Mouse (Mus musculus) brain, embryonic 14.5 days (tissue): ENCODE data around the gene Cltrn. TPM values are rescaled to one million over a fixed set of nuclear protein-coding genes. Genes with fewer than 3 reads are reported as not detected.

Experiments
- DNase-seq: peaks from one replicate; pipeline ENCODE4 v3.0.0-alpha.2; 2011; ENCODE audit warnings: low read depth
- CTCF ChIP-seq: fragments of 200-500 bp; IDR thresholded peaks from 2 replicates; pipeline ENCODE4 v1.5.1; 2012; ENCODE audit warnings: inconsistent platforms, mild to moderate bottlenecking, moderate library complexity, borderline replicate concordance; ENCODE audit not compliant: insufficient read depth, insufficient read length; ENCODE audit errors: extremely low read depth
- POLR2A ChIP-seq: fragments of 200-500 bp; IDR thresholded peaks from 2 replicates; pipeline ENCODE4 v1.6.1; 2012; ENCODE audit warnings: mild to moderate bottlenecking, inconsistent platforms, borderline replicate concordance; ENCODE audit not compliant: poor library complexity, insufficient read depth, insufficient read length, severe bottlenecking; ENCODE audit errors: extremely low read depth
- polyA plus RNA-seq: library from polyadenylated mRNA; depleted of rRNA; stranded (reverse); fragments of >200 nt; gene quantifications from 2 replicates; pipeline ENCODE4 v1.2.3, GENCODE M21; 2012

Cltrn gene
- polyA plus RNA-seq, 1 experiment, result 0.05 TPM

DNA sequence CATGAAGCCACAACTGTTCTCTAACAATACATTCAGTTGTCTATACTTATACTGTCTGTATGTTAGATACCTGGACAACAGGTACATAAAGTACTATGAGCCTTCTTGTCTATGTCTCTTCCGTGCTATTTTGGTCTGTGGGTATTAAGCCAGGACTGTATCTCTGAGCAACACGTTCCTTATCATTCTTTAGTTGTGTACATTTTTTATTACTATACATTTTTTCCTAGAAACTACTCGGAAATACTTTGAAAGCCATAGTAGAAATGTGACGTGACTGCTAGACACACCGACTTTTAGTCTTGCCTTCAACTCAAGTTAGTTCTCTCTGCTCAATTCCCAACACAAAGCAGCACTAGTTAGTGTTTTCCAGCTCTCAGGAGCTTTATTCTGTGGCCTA is 4.8 kb downstream of the Cltrn start:
- TF ChIP-seq CTCF (no peak), POLR2A (no peak)
- DNase-seq, result no peak

DNA sequence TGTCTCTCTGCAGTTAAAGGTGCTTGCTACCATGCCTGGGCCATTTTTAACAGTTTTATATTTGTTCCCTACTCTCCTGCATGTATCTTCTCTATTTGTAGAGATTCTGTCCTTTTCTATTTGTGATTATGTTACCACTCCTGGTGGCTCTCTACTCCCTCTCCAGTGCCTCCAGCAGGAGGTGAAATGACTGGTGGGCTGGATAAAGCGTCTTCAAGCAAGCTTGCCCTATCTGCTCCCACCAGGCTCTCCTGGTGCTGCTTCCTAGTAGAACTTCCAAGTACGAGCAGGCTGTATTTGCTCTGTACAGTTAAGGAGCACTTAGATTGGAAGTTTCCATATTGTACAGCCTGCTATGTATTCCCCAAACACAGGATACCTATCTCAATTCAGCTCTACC is 7.2 kb downstream of the Cltrn start:
- DNase-seq, result no peak
- TF ChIP-seq CTCF (no peak), POLR2A (no peak)

DNA sequence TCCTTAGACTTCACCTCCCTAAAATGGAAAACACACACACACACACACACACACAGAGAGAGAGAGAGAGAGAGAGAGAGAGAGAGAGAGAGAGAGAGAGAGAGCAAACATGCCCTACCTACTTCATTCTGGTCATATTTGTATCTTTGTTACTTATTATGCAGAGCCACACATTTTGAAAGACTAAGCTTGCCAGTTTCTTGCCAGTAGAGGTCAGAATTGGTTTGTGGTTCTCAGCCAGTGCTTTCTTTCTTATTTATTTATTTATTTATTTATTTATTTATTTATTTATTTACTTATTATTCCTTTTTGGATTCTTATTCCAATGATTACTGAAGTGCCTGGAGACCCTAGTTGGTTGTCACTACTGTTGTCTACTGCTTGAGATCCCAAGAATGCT is 12.9 kb downstream of the Cltrn start:
- TF ChIP-seq POLR2A, result no peak
- TF ChIP-seq CTCF, result no peak
- peak; percentile 12 for DNase-seq

DNA sequence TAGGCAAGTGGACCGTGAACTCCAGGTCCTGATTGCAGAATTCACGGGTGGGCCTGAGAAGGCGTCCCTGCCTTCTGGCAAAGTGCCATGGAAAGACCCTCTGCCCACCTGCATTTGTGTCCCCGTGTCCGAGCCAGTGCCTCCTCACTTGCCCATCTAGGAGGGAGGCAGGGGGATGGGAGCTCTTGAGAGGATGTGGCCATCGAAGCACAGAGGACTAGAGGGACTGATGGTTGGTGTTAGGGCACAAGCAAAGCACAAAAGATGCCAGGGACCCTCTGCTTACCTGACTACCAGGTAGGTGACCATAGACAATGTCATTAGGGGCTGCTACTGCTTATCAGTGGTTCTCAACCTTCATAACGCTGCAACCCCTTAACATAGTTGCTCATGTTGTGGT is 13.6 kb downstream of the Cltrn start:
- no peak for DNase-seq
- TF ChIP-seq POLR2A (no peak), CTCF (no peak)

DNA sequence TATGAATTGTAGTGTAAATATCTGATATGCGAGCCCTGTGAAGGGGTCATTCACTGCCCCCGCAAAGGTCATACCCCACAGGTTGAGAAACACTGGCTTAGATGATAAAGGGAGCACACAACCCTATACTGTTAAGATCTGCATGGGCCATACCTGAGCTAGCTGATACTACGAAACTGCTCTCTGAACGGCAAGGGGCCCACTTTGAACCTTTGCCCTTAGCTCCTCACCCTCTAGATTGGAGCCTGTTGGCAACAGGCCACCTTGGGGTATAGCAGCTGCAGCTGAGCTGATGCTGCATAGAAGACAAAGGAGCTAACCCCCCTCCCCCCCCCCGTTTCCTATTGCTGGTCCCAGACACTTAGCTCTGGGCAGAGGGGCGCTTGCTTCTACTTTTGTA is 14.0 kb downstream of the Cltrn start:
- DNase-seq, result peak; percentile 40
- no peak for TF ChIP-seq CTCF
- TF ChIP-seq POLR2A, result no peak

DNA sequence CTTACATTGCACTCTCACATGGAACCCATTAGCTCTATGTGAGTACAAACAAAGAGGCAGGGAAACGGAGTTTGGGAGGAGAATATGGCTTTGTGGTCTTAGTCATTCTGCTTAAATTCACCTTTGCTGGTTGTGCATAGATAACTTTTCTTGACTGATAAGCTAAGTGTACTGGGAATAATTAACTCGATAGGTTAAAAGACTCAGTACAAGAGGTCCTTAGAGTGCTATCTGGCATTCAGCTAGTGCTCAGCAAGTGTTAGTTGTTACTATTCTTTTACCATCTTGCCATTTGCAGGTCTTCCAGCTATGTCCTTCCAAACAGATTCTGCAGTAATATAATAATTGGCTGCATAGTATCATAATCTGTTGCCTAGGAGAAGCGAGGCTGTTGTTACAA is 22.5 kb downstream of the Cltrn start:
- no peak for DNase-seq
- TF ChIP-seq POLR2A (no peak), CTCF (no peak)

DNA sequence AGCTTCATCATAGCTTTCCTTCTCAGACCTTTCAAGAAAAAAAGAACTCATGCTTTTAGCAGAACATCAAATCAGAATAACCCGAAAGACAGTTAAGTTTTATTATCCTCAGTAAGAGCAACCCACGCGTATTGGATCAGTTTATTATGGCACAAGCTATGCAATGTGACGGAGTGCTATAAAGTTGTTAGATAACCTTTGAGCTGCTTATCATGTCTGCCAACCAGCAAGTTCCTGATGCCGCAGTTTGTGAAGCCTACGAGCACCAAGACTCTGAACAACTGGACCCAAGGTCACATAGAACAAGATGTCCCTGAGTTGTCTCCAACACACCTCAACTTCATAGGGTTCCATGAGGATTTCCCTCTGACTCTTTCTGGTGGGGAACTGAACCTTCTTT is 25.1 kb downstream of the Cltrn start:
- no peak for TF ChIP-seq POLR2A
- TF ChIP-seq CTCF, result no peak
- DNase-seq, result no peak

DNA sequence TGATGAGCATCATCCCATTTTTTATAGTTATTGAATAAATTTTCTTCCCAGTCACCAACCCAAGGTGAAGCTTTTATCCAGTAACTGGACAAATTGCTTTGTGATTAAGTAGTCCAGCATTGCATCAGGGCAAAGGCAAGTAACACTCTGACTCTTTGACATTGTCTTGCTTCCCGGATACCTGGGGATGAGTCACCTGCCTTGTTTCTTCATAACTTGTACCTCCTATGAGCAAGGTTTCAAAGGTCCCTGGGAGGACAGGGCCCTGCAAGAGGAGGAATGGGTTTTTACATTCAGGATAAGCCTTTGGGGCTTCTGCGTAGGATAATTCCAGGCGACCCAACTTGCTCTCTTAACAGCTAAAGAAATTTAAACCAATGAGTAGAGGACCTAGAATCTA is 35.3 kb downstream of the Cltrn start:
- TF ChIP-seq CTCF, result no peak
- no peak for TF ChIP-seq POLR2A
- no peak for DNase-seq

DNA sequence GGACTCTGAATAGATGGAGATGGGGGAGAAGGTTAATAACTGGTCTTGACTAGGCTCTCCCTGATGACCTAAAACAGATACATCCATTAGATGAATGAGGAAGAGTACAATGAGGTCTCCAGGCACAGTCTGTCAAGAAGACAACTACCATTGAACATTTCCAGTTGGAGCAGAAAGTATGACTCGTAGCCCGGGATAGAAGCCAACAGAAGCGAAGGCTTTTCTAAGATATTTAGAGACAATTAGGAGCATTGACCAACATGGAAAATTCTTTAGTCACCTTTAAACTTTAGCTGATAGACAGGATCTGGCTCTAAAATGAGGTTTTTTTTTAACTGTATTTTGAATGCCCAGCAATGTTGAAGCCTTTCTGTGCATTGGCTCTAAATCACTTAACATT is 44.9 kb downstream of the Cltrn start:
- no peak for DNase-seq
- TF ChIP-seq CTCF, result no peak
- no peak for TF ChIP-seq POLR2A

DNA sequence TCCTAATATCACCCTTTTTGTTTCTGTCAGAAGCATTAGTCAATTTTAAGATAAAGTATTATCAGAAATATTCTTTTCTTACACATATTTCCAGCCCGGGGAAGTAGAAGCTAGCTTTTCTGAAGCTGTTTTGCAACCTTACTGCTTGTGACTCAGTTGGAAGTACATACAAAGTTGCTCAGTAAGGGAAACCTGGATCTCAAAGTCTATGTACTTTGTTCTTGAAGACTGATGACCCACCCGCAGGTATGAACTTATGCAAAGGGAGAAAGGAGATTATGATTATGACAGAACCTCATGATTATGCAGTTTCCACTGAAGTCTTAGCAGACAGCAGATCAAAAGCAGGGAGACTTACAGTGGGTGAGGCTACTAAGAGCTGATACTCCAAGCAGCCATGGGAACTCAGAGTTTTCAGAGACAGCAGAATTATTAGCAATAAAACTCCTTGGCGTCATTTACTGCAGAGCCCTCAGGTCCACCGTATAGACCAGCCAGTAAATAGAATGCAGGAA is 46.7 kb downstream of the Cltrn start:
- no peak for TF ChIP-seq CTCF
- no peak for TF ChIP-seq POLR2A
- DNase-seq, result no peak

DNA sequence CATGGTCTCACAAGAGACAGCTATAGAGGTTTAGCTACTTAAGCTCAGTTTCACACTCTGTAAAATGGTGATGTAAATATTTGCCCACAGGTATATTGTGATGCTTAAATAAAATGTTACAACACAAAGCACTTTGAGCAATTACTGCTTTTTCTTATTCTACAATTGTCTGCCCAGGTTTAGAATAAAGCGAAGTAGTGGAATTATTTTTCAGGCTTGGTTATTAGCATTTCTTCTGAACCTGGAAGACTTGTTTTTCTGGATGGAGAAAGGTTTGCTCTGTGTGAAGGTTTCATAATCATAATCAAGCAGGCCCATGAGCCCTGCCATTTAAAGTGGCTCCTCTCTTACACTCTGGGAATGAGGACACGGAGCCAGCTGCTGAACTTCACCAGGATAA is 50.4 kb downstream of the Cltrn start, which contains the start of gene Ace2:
TSS of gene Ace2 (plus strand) at position 301 of the 400 bp plus-strand sequence.
- TF ChIP-seq CTCF, result no peak
- no peak for TF ChIP-seq POLR2A
- DNase-seq, result no peak

DNA sequence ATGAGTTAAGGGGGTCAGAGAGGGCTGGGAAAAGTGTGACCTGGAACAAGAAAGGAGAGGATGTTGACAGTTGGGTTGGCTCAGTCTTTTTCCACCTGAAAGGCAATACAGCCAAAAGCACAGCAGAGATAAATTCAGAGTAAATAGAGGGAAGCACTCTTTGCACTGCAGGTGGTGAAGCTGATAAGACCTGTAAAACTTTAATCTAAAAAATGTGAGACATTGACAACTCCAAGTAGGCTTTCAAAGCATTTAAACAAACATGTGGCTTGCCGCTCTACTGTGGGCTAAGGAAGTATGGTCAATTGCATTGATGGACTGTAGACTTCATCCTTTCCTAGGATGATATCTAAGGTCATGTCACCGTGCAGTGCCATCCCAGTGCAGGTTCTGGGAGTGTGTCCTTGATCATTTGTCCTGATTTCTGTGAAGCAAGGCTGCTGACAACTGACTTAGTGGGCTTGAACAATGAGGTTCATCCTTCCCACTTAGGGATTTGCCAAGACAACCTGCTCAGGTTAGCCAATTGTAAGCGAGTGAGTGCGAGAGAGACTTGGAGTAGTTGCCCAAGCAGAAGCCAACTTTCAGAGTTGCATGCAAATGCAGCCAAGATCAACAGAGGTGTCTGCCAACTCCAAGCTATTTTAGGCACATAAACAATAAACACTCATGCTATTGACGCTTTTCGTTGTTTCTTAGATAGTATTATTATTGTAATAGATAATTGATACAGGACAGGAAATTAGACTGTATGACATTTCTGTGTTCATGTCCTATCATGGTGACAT is 57.0 kb downstream of the Cltrn start:
- TF ChIP-seq CTCF (no peak), POLR2A (no peak)
- no peak for DNase-seq
